In genomic region chr7:16395944-16396343, GRCm38 (mm10) we compare ENCODE assay signal across 1 mouse cellular context.
TF ChIP-seq lines count a peak whose summit lies in the region.

No protein-coding gene starts in this region.

TF ChIP-seq in MEL, 35 proteins besides CTCF, POLR2A, EP300 and RAD21 (continued from another document):
- TF ChIP-seq GABPA (IDR thresholded peaks at IDR 0.05; ENCODE audit: low read depth, low read length) (no peak), CHD1 (IDR thresholded peaks at IDR 0.05; ENCODE audit: low read depth, low read length) (no peak), ZKSCAN1 (IDR thresholded peaks at IDR 0.05; ENCODE audit: low read depth, low read length) (no peak), ELF1 (IDR thresholded peaks at IDR 0.05; ENCODE audit: low read depth, low read length) (no peak), SMC3 (IDR thresholded peaks at IDR 0.05; ENCODE audit: low read depth, low read length) (no peak)
